Mouse (Mus musculus): ENCODE measurements at regions not wholly inside any gene's neighbourhood (a gene's known extent, or its start where the extent isn't known, plus 50 kb on each side); places are given as distances from the start of the nearest gene placed in this dataset.

- no peaks in the 10 kb centered on the region for H3K9me3 ChIP-seq (replicated peaks)
- H3K4me2 ChIP-seq = no peak overlapping the region
- no peak overlapping the region for H3K27ac ChIP-seq
- ATAC-seq (ENCODE audit: low read depth) (no peak), DNase-seq (no peak)
- H3K27me3 ChIP-seq = peaks cover 44% of the 10 kb centered on the region
- no peak overlapping the region for H3K4me3 ChIP-seq (replicated peaks)
- 32% methylated on average over 7 of the region's 7 CpGs for WGBS (ENCODE audit: insufficient replicate concordance)
- peaks cover 2% of the 10 kb centered on the region for H3K4me1 ChIP-seq (replicated peaks)
- no peak overlapping the region for H3K9ac ChIP-seq
- H3K36me3 ChIP-seq = no peaks in the 10 kb centered on the region
Observed at GRCm38 (mm10) chr11:117036977-117037376, 78.0 kb upstream of the Sec14l1 start.

- ATAC-seq (ENCODE audit: low read depth) = no peak
- H3K27me3 ChIP-seq = peaks cover 57% of the 10 kb centered on the region
- no peak overlapping the region for H3K4me3 ChIP-seq (replicated peaks)
- no peaks in the 10 kb centered on the region for H3K36me3 ChIP-seq
- no peaks in the 10 kb centered on the region for H3K9me3 ChIP-seq (replicated peaks)
- DNase-seq = no peak
- H3K4me1 ChIP-seq (replicated peaks) = no peaks in the 10 kb centered on the region
- H3K9ac ChIP-seq = no peak overlapping the region
- 35% methylated on average over 20 of the region's 20 CpGs for WGBS (ENCODE audit: insufficient replicate concordance)
- no peak overlapping the region for H3K27ac ChIP-seq
- peak overlapping the region; percentile 19; the same call in 1 of the 2 replicates for H3K4me2 ChIP-seq
Observed at GRCm38 (mm10) chr11:117038282-117039106, 76.5 kb upstream of the Sec14l1 start.

- H3K9me3 ChIP-seq (replicated peaks) = no peaks in the 10 kb centered on the region
- H3K27me3 ChIP-seq = peaks cover 55% of the 10 kb centered on the region
- no peak overlapping the region for H3K27ac ChIP-seq
- no peak overlapping the region for H3K4me3 ChIP-seq (replicated peaks)
- 17% methylated on average over 4 of the region's 4 CpGs for WGBS (ENCODE audit: insufficient replicate concordance)
- DNase-seq (no peak), ATAC-seq (ENCODE audit: low read depth) (no peak)
- no peaks in the 10 kb centered on the region for H3K36me3 ChIP-seq
- H3K4me2 ChIP-seq = no peak overlapping the region
- H3K9ac ChIP-seq = no peak overlapping the region
- H3K4me1 ChIP-seq (replicated peaks) = no peaks in the 10 kb centered on the region
Observed at GRCm38 (mm10) chr11:117040829-117041228, 74.1 kb upstream of the Sec14l1 start.

GRCm38 (mm10) chr11:117042336-117042735 is 72.6 kb upstream of the Sec14l1 start:
- Histone ChIP-seq H3K27ac (no peak overlapping the region), H3K4me1 (replicated peaks) (no peaks in the 10 kb centered on the region), H3K27me3 (peaks cover 40% of the 10 kb centered on the region), H3K4me3 (replicated peaks) (no peak overlapping the region), H3K36me3 (no peaks in the 10 kb centered on the region), H3K9me3 (replicated peaks) (no peaks in the 10 kb centered on the region), H3K9ac (no peak overlapping the region), H3K4me2 (no peak overlapping the region)
- 61% methylated on average over 5 of the region's 5 CpGs for WGBS (ENCODE audit: insufficient replicate concordance)
- DNase-seq (no peak), ATAC-seq (ENCODE audit: low read depth) (no peak)

- H3K4me1 ChIP-seq (replicated peaks) = no peaks in the 10 kb centered on the region
- ATAC-seq (ENCODE audit: low read depth) (no peak), DNase-seq (peak; percentile 32)
- H3K27me3 ChIP-seq = peaks cover 39% of the 10 kb centered on the region
- no peak overlapping the region for H3K27ac ChIP-seq
- H3K4me2 ChIP-seq = no peak overlapping the region
- H3K36me3 ChIP-seq = no peaks in the 10 kb centered on the region
- no peak overlapping the region for H3K9ac ChIP-seq
- 3% methylated on average over 8 of the region's 8 CpGs for WGBS (ENCODE audit: insufficient replicate concordance)
- H3K9me3 ChIP-seq (replicated peaks) = 0 out of 2 replicates have a peak, but pooled peaks cover 2% of the 10 kb centered on the region
- H3K4me3 ChIP-seq (replicated peaks) = no peak overlapping the region
Observed at GRCm38 (mm10) chr11:117043524-117043923, 71.4 kb upstream of the Sec14l1 start.

GRCm38 (mm10) chr11:117044731-117045130 is 70.2 kb upstream of the Sec14l1 start:
- Histone ChIP-seq H3K4me1 (replicated peaks) (no peaks in the 10 kb centered on the region), H3K9me3 (replicated peaks) (0 out of 2 replicates have a peak, but pooled peaks cover 9% of the 10 kb centered on the region), H3K4me2 (no peak overlapping the region), H3K9ac (no peak overlapping the region), H3K4me3 (replicated peaks) (no peak overlapping the region), H3K36me3 (no peaks in the 10 kb centered on the region), H3K27ac (no peak overlapping the region), H3K27me3 (peaks cover 35% of the 10 kb centered on the region)
- DNase-seq (no peak), ATAC-seq (ENCODE audit: low read depth) (no peak)
- 73% methylated on average over 1 of the region's 1 CpGs for WGBS (ENCODE audit: insufficient replicate concordance)

GRCm38 (mm10) chr11:117046636-117047035 is 68.3 kb upstream of the Sec14l1 start:
- 76% methylated on average over 5 of the region's 5 CpGs for WGBS (ENCODE audit: insufficient replicate concordance)
- H3K27me3 ChIP-seq = peaks cover 16% of the 10 kb centered on the region
- H3K9ac ChIP-seq = no peak overlapping the region
- no peak overlapping the region for H3K27ac ChIP-seq
- H3K4me1 ChIP-seq (replicated peaks) = no peaks in the 10 kb centered on the region
- H3K36me3 ChIP-seq = no peaks in the 10 kb centered on the region
- peaks cover 15% of the 10 kb centered on the region; the same call in 1 of the 2 replicates for H3K9me3 ChIP-seq (replicated peaks)
- no peak for ATAC-seq (ENCODE audit: low read depth)
- no peak overlapping the region for H3K4me3 ChIP-seq (replicated peaks)
- no peak overlapping the region for H3K4me2 ChIP-seq
- no peak for DNase-seq

GRCm38 (mm10) chr11:117047172-117047950 is 67.6 kb upstream of the Sec14l1 start:
- Histone ChIP-seq H3K4me2 (no peak overlapping the region), H3K9me3 (replicated peaks) (peaks cover 15% of the 10 kb centered on the region; the same call in 1 of the 2 replicates), H3K27me3 (peaks cover 10% of the 10 kb centered on the region), H3K36me3 (no peaks in the 10 kb centered on the region), H3K27ac (no peak overlapping the region), H3K9ac (no peak overlapping the region), H3K4me3 (replicated peaks) (no peak overlapping the region), H3K4me1 (replicated peaks) (no peaks in the 10 kb centered on the region)
- 43% methylated on average over 22 of the region's 22 CpGs for WGBS (ENCODE audit: insufficient replicate concordance)
- no peak for DNase-seq
- no peak for ATAC-seq (ENCODE audit: low read depth)

- WGBS (ENCODE audit: insufficient replicate concordance) = 68% methylated on average over 3 of the region's 3 CpGs
- DNase-seq (no peak), ATAC-seq (ENCODE audit: low read depth) (no peak)
- no peaks in the 10 kb centered on the region for H3K36me3 ChIP-seq
- H3K4me3 ChIP-seq (replicated peaks) = no peak overlapping the region
- H3K4me2 ChIP-seq = no peak overlapping the region
- no peak overlapping the region for H3K9ac ChIP-seq
- H3K27me3 ChIP-seq = no peaks in the 10 kb centered on the region
- H3K9me3 ChIP-seq (replicated peaks) = peaks cover 15% of the 10 kb centered on the region; the same call in 1 of the 2 replicates
- no peaks in the 10 kb centered on the region for H3K4me1 ChIP-seq (replicated peaks)
- no peak overlapping the region for H3K27ac ChIP-seq
Observed at GRCm38 (mm10) chr11:117048911-117049310, 66.1 kb upstream of the Sec14l1 start.

- no peak for ATAC-seq (ENCODE audit: low read depth)
- Histone ChIP-seq H3K27me3 (no peaks in the 10 kb centered on the region), H3K4me1 (replicated peaks) (no peaks in the 10 kb centered on the region), H3K36me3 (no peaks in the 10 kb centered on the region), H3K4me3 (replicated peaks) (no peak overlapping the region), H3K9me3 (replicated peaks) (peaks cover 15% of the 10 kb centered on the region; the same call in 1 of the 2 replicates), H3K4me2 (no peak overlapping the region), H3K27ac (no peak overlapping the region), H3K9ac (no peak overlapping the region)
- DNase-seq = no peak
- 72% methylated on average over 7 of the region's 7 CpGs for WGBS (ENCODE audit: insufficient replicate concordance)
Observed at GRCm38 (mm10) chr11:117050788-117051187, 64.2 kb upstream of the Sec14l1 start.

- no peaks in the 10 kb centered on the region for H3K9me3 ChIP-seq (replicated peaks)
- no peak for DNase-seq
- H3K4me1 ChIP-seq (replicated peaks) = peaks cover 42% of the 10 kb centered on the region
- WGBS (ENCODE audit: insufficient replicate concordance) = 9% methylated on average over 9 of the region's 9 CpGs
- no peak overlapping the region for H3K4me3 ChIP-seq (replicated peaks)
- peaks cover 5% of the 10 kb centered on the region; the same call in 1 of the 2 replicates for H3K27me3 ChIP-seq
- ATAC-seq (ENCODE audit: low read depth) = no peak
- H3K36me3 ChIP-seq = no peaks in the 10 kb centered on the region
- H3K9ac ChIP-seq = no peak overlapping the region
- H3K27ac ChIP-seq = no peak overlapping the region
- H3K4me2 ChIP-seq = no peak overlapping the region
Observed at GRCm38 (mm10) chr11:117056958-117057357, 58.0 kb upstream of the Sec14l1 start.
